Mouse (Mus musculus): Measurements from ENCODE around the gene Slc5a6. TPM values are rescaled to one million over a fixed set of nuclear protein-coding genes. Genes with fewer than 3 reads are reported as not detected.
A peak's percentile ranks its signal among the peaks of the same experiment; 100 is the strongest.

Gene Slc5a6
- polyA plus RNA-seq, 1 experiment = not detected

DNA sequence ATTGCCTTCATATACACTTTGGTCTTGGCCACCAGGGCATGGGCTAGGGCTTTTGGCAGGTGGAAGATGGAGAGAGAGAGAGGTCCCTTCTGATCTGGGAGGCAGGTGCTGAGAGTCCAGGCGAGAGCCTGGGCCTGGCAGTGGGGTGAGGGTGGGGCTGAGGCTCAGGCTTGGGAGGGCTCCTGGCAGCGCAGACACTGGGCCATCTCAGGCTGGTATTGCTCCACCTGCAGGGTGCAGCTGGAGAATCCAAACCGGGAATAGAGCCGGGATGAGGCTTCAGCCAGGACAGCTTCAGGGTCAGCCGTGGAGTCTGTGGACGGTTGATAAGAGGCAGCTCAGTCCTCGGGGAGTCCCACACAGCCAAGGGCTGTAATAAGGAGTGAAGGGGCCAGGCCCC lies 37.9 kb upstream of the Slc5a6 start:
- no peak overlapping the region for H3K27ac ChIP-seq (ENCODE audit: insufficient read depth, low read depth, low read length)
- WGBS = 69% methylated on average over 7 of the region's 7 CpGs

DNA sequence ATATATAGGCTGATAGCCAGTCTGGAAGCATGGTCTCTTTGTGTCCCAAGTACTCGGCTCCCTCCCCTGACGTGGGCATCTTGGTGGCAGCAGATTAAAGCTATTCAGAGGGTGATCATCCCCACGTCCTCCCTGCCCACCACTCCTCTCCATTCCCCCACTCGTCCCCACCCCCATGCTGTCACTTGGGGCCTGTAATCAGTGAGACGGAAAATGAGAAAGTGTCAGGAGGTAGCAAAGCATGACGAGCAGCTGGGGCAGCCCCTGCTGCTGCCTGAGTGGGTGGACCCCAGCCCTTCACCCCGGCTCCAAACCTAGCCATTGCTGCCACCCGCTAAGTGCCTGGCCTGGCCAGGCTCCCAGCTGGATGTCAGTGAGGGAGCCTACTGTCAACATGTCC lies 35.2 kb upstream of the Slc5a6 start:
- TF ChIP-seq CTCF (IDR thresholded peaks at IDR 0.05; ENCODE audit: insufficient read depth, low read depth, low read length) = no peak
- TF ChIP-seq POLR2A (IDR thresholded peaks at IDR 0.05; ENCODE audit: insufficient read depth, low read depth, low read length) = no peak
- WGBS = 11% methylated on average over 8 of the region's 8 CpGs
- Histone ChIP-seq H3K4me1 (ENCODE audit: control insufficient read depth, insufficient read depth, low read length) (peaks cover 12% of the 10 kb centered on the region), H3K27ac (ENCODE audit: insufficient read depth, low read depth, low read length) (no peak overlapping the region), H3K4me3 (ENCODE audit: insufficient read depth, low read depth, low read length) (no peak overlapping the region)

More for the DNA sequence above, 37.9 kb upstream of the Slc5a6 start:
- Histone ChIP-seq H3K4me3 (ENCODE audit: insufficient read depth, low read depth, low read length) (no peak overlapping the region), H3K4me1 (ENCODE audit: control insufficient read depth, insufficient read depth, low read length) (peaks cover 4% of the 10 kb centered on the region; the same call in 1 of the 2 replicates)
- no peak for TF ChIP-seq POLR2A (IDR thresholded peaks at IDR 0.05; ENCODE audit: insufficient read depth, low read depth, low read length)

DNA sequence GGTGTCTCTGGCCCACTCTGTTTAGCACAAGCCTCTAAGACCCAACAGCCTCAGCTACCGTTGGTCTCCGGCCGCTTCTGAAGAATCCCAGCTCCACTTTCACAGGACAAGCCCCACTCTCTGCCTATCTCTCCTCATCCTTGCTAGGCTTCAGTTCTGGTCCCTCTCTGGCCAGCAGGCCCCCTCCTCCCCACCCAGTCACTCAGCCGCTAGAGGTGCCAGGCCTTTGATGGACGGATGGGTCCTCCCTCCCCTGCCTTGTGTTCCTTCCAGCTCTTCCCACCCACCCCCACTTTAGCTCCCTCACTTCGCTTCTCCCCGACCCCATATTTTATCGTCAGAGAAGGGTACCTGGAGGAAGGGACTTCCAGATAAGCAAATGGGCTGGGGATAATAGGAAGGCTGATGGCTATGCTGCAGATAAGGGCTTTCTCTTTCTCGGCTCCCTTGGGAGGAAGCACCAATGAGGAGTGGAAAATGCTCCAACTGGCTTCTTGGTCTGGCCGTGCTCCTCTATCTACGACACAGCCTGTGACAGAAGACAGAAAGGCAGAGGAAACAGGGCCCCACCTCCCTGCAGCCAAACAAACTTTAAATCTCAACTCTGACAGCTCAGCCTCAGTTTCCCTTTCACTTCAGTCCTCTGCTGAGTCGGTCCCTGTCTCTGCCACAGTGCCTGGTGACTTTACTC lies 34.4 kb upstream of the Slc5a6 start:
- Histone ChIP-seq H3K27ac (ENCODE audit: insufficient read depth, low read depth, low read length) (no peak overlapping the region), H3K4me1 (ENCODE audit: control insufficient read depth, insufficient read depth, low read length) (peaks cover 12% of the 10 kb centered on the region), H3K4me3 (ENCODE audit: insufficient read depth, low read depth, low read length) (no peak overlapping the region)
- WGBS = 46% methylated on average over 12 of the region's 12 CpGs
- TF ChIP-seq CTCF (IDR thresholded peaks at IDR 0.05; ENCODE audit: insufficient read depth, low read depth, low read length) (no peak), POLR2A (IDR thresholded peaks at IDR 0.05; ENCODE audit: insufficient read depth, low read depth, low read length) (no peak)

DNA sequence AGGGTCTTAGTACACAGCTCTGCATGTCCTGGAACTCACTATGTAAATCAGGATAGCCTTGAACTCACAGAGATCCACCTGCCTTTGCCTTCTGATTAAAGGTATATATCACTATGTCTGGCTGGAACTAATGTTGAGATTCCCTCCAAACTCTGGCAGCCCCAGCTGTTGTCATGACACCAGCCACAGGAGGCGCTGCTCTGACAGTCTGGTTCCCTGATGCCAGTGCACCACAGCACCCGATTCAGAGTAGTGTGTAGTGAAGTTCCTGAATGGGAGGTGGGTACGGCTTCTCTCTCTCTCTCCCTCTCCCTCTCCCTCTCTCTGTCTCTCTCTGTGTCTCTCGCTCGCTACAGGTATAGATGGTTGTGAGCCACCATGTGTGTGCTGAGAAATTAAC lies 33.6 kb upstream of the Slc5a6 start:
- WGBS = 20% methylated on average over 5 of the region's 5 CpGs
- Histone ChIP-seq H3K27ac (ENCODE audit: insufficient read depth, low read depth, low read length) (no peak overlapping the region), H3K4me3 (ENCODE audit: insufficient read depth, low read depth, low read length) (no peak overlapping the region), H3K4me1 (ENCODE audit: control insufficient read depth, insufficient read depth, low read length) (peaks cover 12% of the 10 kb centered on the region)
- TF ChIP-seq CTCF (IDR thresholded peaks at IDR 0.05; ENCODE audit: insufficient read depth, low read depth, low read length) (peak; percentile 43; the same call in 1 of the 2 replicates), POLR2A (IDR thresholded peaks at IDR 0.05; ENCODE audit: insufficient read depth, low read depth, low read length) (no peak)

DNA sequence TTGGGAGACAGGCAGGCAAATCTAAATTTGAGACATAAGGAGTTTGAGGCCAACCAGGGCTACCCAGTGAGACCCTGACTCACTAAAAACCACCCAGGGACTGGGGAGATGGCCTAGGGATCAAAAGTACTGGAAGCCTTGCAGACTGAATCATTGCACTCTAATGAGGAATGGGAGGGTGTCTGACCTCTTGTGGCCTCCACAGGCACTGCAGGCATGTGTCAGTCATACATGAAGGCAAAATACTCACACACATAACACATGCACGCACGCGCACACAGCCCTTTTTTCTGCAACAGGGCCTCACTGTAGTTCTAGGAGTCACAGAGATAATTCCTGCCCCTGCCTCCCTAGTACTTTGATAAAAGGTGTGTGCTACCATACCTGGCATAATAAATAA lies 32.7 kb upstream of the Slc5a6 start:
- WGBS = 98% methylated on average over 3 of the region's 3 CpGs

DNA sequence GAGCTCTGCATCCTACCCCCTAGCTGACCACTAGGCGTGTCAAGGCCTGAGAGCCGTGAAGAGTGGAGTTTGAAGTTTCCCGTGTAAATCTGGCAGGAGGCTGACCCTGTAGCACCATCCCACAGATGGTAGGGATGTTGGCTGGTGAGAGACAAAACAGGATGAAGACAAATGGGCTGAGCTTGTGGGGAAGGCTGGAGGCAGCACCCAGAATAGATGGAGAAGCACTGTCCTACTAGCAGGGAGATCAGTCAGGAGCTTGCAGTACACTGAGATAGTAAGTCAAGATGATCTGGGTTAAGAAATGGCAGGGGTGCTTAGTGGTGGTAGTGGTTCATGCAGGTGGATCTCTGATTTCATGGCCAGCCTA lies 32.1 kb upstream of the Slc5a6 start:
- H3K27ac ChIP-seq (ENCODE audit: insufficient read depth, low read depth, low read length) = no peak overlapping the region
- no peak overlapping the region for H3K4me3 ChIP-seq (ENCODE audit: insufficient read depth, low read depth, low read length)
- WGBS = 73% methylated on average over 3 of the region's 3 CpGs
- TF ChIP-seq POLR2A (IDR thresholded peaks at IDR 0.05; ENCODE audit: insufficient read depth, low read depth, low read length) (no peak), CTCF (IDR thresholded peaks at IDR 0.05; ENCODE audit: insufficient read depth, low read depth, low read length) (no peak)
- peaks cover 12% of the 10 kb centered on the region for H3K4me1 ChIP-seq (ENCODE audit: control insufficient read depth, insufficient read depth, low read length)

More for the DNA sequence above, 32.7 kb upstream of the Slc5a6 start:
- Histone ChIP-seq H3K27ac (ENCODE audit: insufficient read depth, low read depth, low read length) (no peak overlapping the region), H3K4me3 (ENCODE audit: insufficient read depth, low read depth, low read length) (no peak overlapping the region), H3K4me1 (ENCODE audit: control insufficient read depth, insufficient read depth, low read length) (peaks cover 12% of the 10 kb centered on the region)
- TF ChIP-seq POLR2A (IDR thresholded peaks at IDR 0.05; ENCODE audit: insufficient read depth, low read depth, low read length) (no peak), CTCF (IDR thresholded peaks at IDR 0.05; ENCODE audit: insufficient read depth, low read depth, low read length) (no peak)

DNA sequence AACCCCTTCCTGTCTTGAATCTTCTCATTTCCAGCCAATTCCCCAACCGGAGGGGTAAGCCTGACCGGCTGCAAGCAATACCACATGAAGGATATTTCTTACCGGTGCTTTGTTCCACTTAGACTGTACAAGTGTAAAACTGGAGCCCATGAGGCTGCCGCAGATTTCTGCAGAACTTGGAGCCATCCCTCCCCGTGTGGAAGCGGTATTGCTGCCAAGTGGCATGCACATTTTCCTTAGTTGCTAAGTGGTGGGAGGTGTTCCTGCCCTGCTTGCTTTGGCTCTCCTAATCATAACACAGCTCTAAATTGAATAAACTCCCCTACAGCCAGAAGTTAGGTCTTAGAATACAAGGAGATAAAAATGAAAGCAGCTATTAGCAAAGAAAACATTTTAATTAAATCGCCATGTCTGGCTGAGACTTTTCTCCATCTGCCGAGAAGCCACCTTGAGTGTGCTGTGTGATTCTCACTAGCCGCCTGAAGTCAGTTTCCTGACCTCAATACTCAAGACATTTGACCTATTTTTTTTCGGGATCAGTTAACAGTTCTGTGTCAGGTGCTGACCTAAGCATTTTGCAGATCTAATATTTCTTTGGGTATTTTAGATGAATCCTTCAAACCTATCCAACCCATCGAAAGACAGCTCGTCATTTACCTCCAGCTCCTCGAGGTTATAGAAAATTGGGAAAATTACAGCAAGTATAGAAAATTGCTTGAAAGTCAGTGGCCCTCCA lies 31.5 kb upstream of the Slc5a6 start:
- no peak overlapping the region for H3K27ac ChIP-seq (ENCODE audit: insufficient read depth, low read depth, low read length)

DNA sequence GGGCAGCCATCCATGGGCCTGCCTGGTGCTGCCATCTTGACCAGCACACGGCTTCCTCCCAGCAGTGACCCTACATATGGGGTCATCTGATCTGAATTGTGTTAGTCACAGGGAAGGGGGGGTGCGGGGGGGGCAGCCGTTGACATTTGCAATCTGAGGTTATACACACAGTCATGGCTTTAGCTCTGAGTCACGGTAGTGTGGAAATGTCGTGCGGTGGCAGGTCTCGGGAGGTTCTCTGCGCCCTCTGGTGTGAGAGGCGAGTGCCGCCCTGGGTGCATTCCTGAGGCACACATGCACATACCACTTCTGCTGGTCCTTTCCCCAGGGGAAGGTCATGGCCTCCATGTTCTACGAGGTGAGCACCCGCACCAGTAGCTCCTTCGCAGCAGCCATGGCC lies 27.6 kb upstream of the Slc5a6 start:
- TF ChIP-seq POLR2A (IDR thresholded peaks at IDR 0.05; ENCODE audit: insufficient read depth, low read depth, low read length) (no peak), CTCF (IDR thresholded peaks at IDR 0.05; ENCODE audit: insufficient read depth, low read depth, low read length) (no peak)
- no peak overlapping the region for H3K4me3 ChIP-seq (ENCODE audit: insufficient read depth, low read depth, low read length)
- 90% methylated on average over 13 of the region's 13 CpGs for WGBS
- peaks cover 8% of the 10 kb centered on the region for H3K4me1 ChIP-seq (ENCODE audit: control insufficient read depth, insufficient read depth, low read length)
- no peak overlapping the region for H3K27ac ChIP-seq (ENCODE audit: insufficient read depth, low read depth, low read length)

More for the DNA sequence above, 31.5 kb upstream of the Slc5a6 start:
- 40% methylated on average over 13 of the region's 13 CpGs for WGBS
- Histone ChIP-seq H3K4me3 (ENCODE audit: insufficient read depth, low read depth, low read length) (no peak overlapping the region), H3K4me1 (ENCODE audit: control insufficient read depth, insufficient read depth, low read length) (peaks cover 12% of the 10 kb centered on the region)
- no peak for TF ChIP-seq CTCF (IDR thresholded peaks at IDR 0.05; ENCODE audit: insufficient read depth, low read depth, low read length)
- TF ChIP-seq POLR2A (IDR thresholded peaks at IDR 0.05; ENCODE audit: insufficient read depth, low read depth, low read length) = no peak

DNA sequence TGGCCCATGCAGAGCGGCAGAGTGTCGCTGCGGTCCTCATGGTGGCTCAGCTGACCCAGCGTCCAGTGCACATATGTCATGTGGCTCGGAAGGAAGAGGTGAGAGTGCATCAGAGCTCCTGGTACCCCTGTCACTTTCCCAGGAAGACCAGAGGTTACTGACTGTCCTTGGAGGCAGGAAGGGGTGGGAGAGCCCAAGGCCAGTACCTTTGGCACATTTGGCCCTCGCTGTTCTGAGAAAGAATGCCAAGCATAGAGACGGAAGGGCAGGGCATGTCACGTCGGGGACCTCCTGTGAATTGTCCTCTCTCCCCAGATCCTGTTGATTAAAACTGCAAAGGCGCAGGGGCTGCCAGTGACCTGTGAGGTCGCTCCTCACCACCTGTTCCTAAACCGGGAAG lies 24.5 kb upstream of the Slc5a6 start:
- Histone ChIP-seq H3K4me3 (ENCODE audit: insufficient read depth, low read depth, low read length) (no peak overlapping the region), H3K27ac (ENCODE audit: insufficient read depth, low read depth, low read length) (no peak overlapping the region), H3K4me1 (ENCODE audit: control insufficient read depth, insufficient read depth, low read length) (no peaks in the 10 kb centered on the region)
- WGBS = 91% methylated on average over 12 of the region's 12 CpGs
- TF ChIP-seq POLR2A (IDR thresholded peaks at IDR 0.05; ENCODE audit: insufficient read depth, low read depth, low read length) = no peak
- no peak for TF ChIP-seq CTCF (IDR thresholded peaks at IDR 0.05; ENCODE audit: insufficient read depth, low read depth, low read length)

Data from olfactory bulb, adult 2 months (tissue).